Mouse (Mus musculus) lung, postnatal 36 days (tissue): Measurements from ENCODE around the gene Chchd2.

Experiments
- DNase-seq: peaks from one replicate; pipeline ENCODE4 v3.0.0; 2022; ENCODE audit warnings: mixed read lengths

The Chchd2 gene

DNA sequence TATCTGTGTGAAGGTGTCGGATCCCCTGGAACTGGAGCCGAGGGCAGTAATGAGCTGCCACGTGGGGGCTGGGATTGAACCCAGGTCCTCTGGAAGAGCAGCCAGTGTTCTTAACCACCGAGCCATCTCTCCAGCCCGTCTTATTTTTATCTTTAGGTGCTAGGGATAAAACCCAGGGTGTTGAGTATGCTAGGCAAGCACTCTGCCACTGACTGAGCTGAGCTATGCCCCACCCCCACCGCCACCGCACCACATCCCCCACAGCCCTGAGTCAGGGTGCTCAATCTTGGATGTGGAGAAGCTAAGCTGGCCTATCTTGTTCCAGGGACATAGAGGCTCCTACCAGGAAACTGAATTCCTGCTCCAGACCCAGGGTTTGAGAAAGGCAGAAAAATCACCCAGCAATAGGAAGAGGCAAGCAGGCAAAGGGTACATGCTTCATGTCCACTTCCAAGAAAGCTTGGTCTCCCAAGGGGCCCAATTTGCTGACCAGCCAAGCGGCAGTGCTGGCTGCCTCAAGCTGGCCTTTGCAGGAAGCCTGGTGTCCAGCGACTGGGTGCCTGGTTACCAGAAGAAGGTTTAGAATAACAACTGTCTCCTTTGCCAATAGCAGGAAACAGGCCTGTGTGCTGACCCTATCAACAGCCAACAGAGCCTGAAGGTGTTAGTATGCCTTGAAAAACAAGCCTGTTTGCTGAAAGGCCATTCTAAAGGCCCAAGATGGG, 9.4 kb downstream of the Chchd2 start:
- peak; percentile 6 for DNase-seq

DNA sequence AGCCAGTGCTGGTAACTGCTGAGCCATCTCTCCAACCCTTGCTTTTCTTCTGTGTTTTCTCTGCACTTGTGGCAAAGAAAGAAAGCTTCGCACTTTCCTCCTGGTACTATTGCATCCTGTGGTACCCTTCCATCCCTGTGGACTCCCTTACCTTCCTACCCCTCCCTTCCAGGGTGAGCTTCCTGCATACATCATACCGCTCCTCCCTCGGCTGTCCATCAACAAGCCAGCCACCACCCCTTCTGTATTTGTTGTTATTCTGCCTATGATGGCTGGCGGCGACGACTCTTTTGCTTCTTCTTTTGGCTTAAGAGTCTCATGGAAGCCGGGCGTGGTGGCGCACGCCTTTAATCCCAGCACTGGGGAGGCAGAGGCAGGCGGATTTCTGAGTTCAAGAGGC, 12.2 kb downstream of the Chchd2 start:
- no peak for DNase-seq

GRCm38 (mm10) chr5:129873942-129874341, 13.3 kb downstream of the Chchd2 start:
- no peak for DNase-seq

DNA sequence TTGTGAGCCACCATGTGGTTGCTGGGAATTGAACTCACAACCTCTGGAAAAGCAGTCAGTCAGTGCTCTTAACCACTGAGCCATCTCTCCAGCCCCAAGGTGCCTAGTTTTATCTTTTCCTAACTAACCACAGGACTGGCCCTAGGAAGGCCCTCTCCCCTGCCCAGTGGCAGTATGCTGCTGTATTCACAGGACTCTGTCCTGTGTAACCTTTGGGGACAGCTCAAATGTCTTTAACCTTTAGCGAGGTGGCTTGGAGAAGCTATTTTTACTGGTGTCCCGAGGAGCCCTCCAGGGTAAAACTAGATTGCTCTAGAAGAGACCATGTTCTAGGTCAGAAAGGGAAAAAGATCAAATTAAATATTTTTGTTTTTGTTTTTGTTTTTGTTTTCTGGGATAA, 16.0 kb downstream of the Chchd2 start:
- no peak for DNase-seq

DNA sequence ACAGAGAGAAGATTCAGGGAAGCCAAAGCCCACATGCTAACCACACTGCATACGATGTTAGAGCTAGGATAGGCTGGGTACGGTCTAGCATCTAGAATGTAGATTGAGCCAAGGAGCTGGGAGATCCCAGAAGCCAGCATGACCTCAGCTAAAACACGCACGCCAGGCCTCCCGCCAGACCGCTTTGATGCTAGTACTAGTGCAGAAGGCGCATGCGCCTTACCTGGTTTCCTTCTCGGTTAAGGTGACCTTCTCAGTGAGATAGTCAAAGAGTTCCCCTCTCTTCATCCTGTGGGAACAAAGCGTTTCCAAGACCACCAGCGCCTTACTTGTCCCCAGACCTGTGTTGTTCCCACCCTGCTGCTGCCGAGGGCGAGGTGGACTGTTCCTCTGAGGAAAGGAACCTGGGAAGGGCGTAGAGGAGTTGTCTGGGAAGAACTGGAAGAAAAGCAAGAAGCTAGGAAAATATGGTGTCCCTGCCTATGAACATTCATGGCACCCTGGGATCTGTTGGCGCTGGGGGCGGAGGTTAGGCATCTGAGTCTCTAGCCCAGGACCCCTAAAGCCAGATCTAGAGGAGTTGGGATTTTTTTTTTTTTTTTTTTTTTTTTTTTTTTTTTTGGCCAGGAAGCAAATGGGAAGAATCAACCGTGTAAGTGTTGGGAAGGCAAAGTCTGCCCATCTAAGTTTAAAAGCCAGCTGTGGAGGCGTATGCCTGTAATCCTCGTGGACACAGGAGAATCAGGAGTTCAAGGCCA, 17.9 kb downstream of the Chchd2 start:
- DNase-seq, result no peak

- DNase-seq, result no peak
These were observed 21.4 kb downstream of the Chchd2 start for GRCm38 (mm10) chr5:129865841-129866240.

GRCm38 (mm10) chr5:129864467-129864866, 22.8 kb downstream of the Chchd2 start:
- peak; percentile 56 for DNase-seq

DNA sequence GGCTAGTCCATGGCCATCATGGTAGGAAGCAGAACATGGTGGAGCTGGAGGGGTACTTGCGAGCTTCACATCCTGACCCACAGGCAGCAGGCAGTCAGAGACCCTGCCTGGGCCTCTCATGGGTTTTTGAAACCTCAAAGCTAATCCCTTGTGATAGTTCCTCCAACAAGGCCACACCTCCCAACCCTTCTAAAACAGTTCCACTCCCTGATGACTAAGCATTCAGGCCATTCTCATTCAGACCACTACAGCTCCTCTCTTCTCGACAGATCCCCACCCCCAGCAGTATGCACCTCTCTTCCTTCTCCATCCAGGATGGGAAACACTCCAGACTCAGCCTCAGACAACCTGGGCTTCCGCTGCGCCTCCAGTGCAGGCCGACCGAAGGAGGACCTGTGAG, 24.9 kb downstream of the Chchd2 start:
- no peak for DNase-seq

- DNase-seq, result no peak
These were observed 30.9 kb downstream of the Chchd2 start for GRCm38 (mm10) chr5:129856414-129856813.

GRCm38 (mm10) chr5:129855163-129855562, 32.1 kb downstream of the Chchd2 start:
- DNase-seq, result no peak

DNA sequence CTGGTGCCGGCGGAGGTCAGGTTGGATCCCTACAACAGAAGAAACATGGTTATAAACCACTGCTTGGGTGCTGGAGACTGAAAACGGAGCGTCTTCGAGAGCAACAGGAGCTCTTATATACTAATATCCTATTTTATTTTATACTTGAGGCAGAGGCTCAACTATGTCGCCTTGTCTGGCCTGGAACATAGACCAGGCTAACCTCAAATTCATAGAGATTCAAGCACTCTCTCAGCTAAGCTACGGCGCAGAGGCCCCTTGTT, 39.8 kb downstream of the Chchd2 start:
- no peak for DNase-seq

GRCm38 (mm10) chr5:129846752-129847557, 40.3 kb downstream of the Chchd2 start, which contains the start of gene Sumf2:
Gene Sumf2, plus strand, starts transcription at chr5:129846986.
- DNase-seq, result peak; percentile 97

GRCm38 (mm10) chr5:129844848-129845247, 42.4 kb downstream of the Chchd2 start:
- no peak for DNase-seq
